Mouse (Mus musculus): ENCODE measurements around the gene Prss56. TPM values are rescaled to one million over a fixed set of nuclear protein-coding genes. Genes with fewer than 3 reads are reported as not detected.

The Prss56 gene
- polyA plus RNA-seq, 2 experiments: 0.18 to 0.22 TPM

- H3K4me3 ChIP-seq (replicated peaks; ENCODE audit: low read length): no peak overlapping the region
- no peak for ATAC-seq (ENCODE audit: low FRiP score, low read depth)
- DNase-seq (ENCODE audit: low spot score): no peak
- no peaks in the 10 kb centered on the region for H3K36me3 ChIP-seq (ENCODE audit: control insufficient read depth, insufficient read depth, low read length)
- H3K4me2 ChIP-seq (replicated peaks; ENCODE audit: low read depth, low read length, severe bottlenecking): no peak overlapping the region
- 0 out of 2 replicates have a peak, but pooled peaks cover 3% of the 10 kb centered on the region for H3K4me1 ChIP-seq (ENCODE audit: control insufficient read depth, insufficient read depth, low read length)
- no peak overlapping the region for H3K27ac ChIP-seq (replicated peaks; ENCODE audit: low read depth, low read length)
- H3K9me3 ChIP-seq (ENCODE audit: control insufficient read depth, low read length): no peaks in the 10 kb centered on the region
- WGBS: 10% methylated on average over 13 of the region's 13 CpGs
- no peak overlapping the region for H3K9ac ChIP-seq (ENCODE audit: low read depth, low read length, severe bottlenecking)
- no peak for TF ChIP-seq POLR2A (IDR thresholded peaks at IDR 0.05; ENCODE audit: borderline replicate concordance, extremely low read depth, insufficient read depth, insufficient read length)
- peaks cover 45% of the 10 kb centered on the region for H3K27me3 ChIP-seq (ENCODE audit: control insufficient read depth, insufficient read depth, low read length)
These were observed 2.4 kb downstream of the Prss56 start for GRCm38 (mm10) chr1:87185526-87185925.

- H3K27me3 ChIP-seq (ENCODE audit: control insufficient read depth, insufficient read depth, low read length): peaks cover 45% of the 10 kb centered on the region
- 0 out of 2 replicates have a peak, but pooled peaks cover 3% of the 10 kb centered on the region for H3K4me1 ChIP-seq (ENCODE audit: control insufficient read depth, insufficient read depth, low read length)
- no peak for TF ChIP-seq POLR2A (IDR thresholded peaks at IDR 0.05; ENCODE audit: borderline replicate concordance, extremely low read depth, insufficient read depth, insufficient read length)
- H3K9me3 ChIP-seq (ENCODE audit: control insufficient read depth, low read length): no peaks in the 10 kb centered on the region
- peak overlapping the region; percentile 65 for H3K9ac ChIP-seq (ENCODE audit: low read depth, low read length, severe bottlenecking)
- 4% methylated on average over 43 of the region's 54 CpGs for WGBS
- H3K4me2 ChIP-seq (replicated peaks; ENCODE audit: low read depth, low read length, severe bottlenecking): peak overlapping the region; percentile 95
- no peaks in the 10 kb centered on the region for H3K36me3 ChIP-seq (ENCODE audit: control insufficient read depth, insufficient read depth, low read length)
- no peak for DNase-seq (ENCODE audit: low spot score)
- H3K27ac ChIP-seq (replicated peaks; ENCODE audit: low read depth, low read length): no peak overlapping the region
- ATAC-seq (ENCODE audit: low FRiP score, low read depth): peak; percentile 45
- H3K4me3 ChIP-seq (replicated peaks; ENCODE audit: low read length): peak overlapping the region; percentile 53
These were observed 3.3 kb downstream of the Prss56 start for GRCm38 (mm10) chr1:87186261-87187036.

DNA sequence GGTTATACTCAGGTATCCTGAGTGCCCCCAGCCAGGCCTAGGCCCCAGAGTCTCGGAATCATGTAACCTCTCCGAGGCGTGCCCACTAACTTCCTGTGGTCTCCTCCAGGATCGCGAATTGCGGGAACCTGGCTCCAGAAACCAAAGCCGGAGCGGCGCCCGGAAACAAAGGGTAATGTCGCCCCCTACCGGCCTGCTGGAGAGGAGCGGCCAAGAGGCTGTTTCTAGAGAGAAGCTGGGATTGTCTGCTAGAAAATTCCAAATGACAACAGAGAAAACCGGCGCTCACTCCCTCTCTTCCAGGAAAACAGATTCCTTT, 3.9 kb downstream of the Prss56 start:
- H3K4me3 ChIP-seq (replicated peaks; ENCODE audit: low read length): peak overlapping the region; percentile 53
- H3K9ac ChIP-seq (ENCODE audit: low read depth, low read length, severe bottlenecking): peak overlapping the region; percentile 65
- peaks cover 45% of the 10 kb centered on the region for H3K27me3 ChIP-seq (ENCODE audit: control insufficient read depth, insufficient read depth, low read length)
- TF ChIP-seq POLR2A (IDR thresholded peaks at IDR 0.05; ENCODE audit: borderline replicate concordance, extremely low read depth, insufficient read depth, insufficient read length): no peak
- peak overlapping the region; percentile 95 for H3K4me2 ChIP-seq (replicated peaks; ENCODE audit: low read depth, low read length, severe bottlenecking)
- peak; percentile 53 for ATAC-seq (ENCODE audit: low FRiP score, low read depth)
- WGBS: 5% methylated on average over 15 of the region's 15 CpGs
- 0 out of 2 replicates have a peak, but pooled peaks cover 3% of the 10 kb centered on the region for H3K4me1 ChIP-seq (ENCODE audit: control insufficient read depth, insufficient read depth, low read length)
- DNase-seq (ENCODE audit: low spot score): peak; percentile 75
- H3K36me3 ChIP-seq (ENCODE audit: control insufficient read depth, insufficient read depth, low read length): no peaks in the 10 kb centered on the region
- no peaks in the 10 kb centered on the region for H3K9me3 ChIP-seq (ENCODE audit: control insufficient read depth, low read length)
- H3K27ac ChIP-seq (replicated peaks; ENCODE audit: low read depth, low read length): no peak overlapping the region

GRCm38 (mm10) chr1:87190429-87190828, 7.3 kb downstream of the Prss56 start, which contains the start of gene Chrnd:
TSS of gene Chrnd (plus strand) at chr1:87190607.
- Histone ChIP-seq H3K9me3 (ENCODE audit: control insufficient read depth, low read length) (no peaks in the 10 kb centered on the region), H3K27ac (replicated peaks; ENCODE audit: low read depth, low read length) (0 out of 2 replicates have a peak within 1 kb of the TSS, but pooled peaks have one; percentile 26), H3K4me1 (ENCODE audit: control insufficient read depth, insufficient read depth, low read length) (no peaks in the 10 kb centered on the region), H3K9ac (ENCODE audit: low read depth, low read length, severe bottlenecking) (peak within 1 kb of the TSS; percentile 25; the same call in 1 of the 2 replicates), H3K4me2 (replicated peaks; ENCODE audit: low read depth, low read length, severe bottlenecking) (0 out of 2 replicates have a peak within 1 kb of the TSS, but pooled peaks have one; percentile 7), H3K27me3 (ENCODE audit: control insufficient read depth, insufficient read depth, low read length) (peaks cover 15% of the 10 kb centered on the region), H3K36me3 (ENCODE audit: control insufficient read depth, insufficient read depth, low read length) (no peaks in the 10 kb centered on the region), H3K4me3 (replicated peaks; ENCODE audit: low read length) (no peak within 1 kb of the TSS)
- DNase-seq (ENCODE audit: low spot score) (peak; percentile 36), ATAC-seq (ENCODE audit: low FRiP score, low read depth) (peak; percentile 62)
- no peak for TF ChIP-seq POLR2A (IDR thresholded peaks at IDR 0.05; ENCODE audit: borderline replicate concordance, extremely low read depth, insufficient read depth, insufficient read length)
- 28% methylated on average over 4 of the region's 4 CpGs for WGBS

- no peaks in the 10 kb centered on the region for H3K9me3 ChIP-seq (ENCODE audit: control insufficient read depth, low read length)
- ATAC-seq (ENCODE audit: low FRiP score, low read depth) (no peak), DNase-seq (ENCODE audit: low spot score) (no peak)
- no peaks in the 10 kb centered on the region for H3K36me3 ChIP-seq (ENCODE audit: control insufficient read depth, insufficient read depth, low read length)
- no peak overlapping the region for H3K27ac ChIP-seq (replicated peaks; ENCODE audit: low read depth, low read length)
- no peaks in the 10 kb centered on the region for H3K4me1 ChIP-seq (ENCODE audit: control insufficient read depth, insufficient read depth, low read length)
- no peak overlapping the region for H3K4me2 ChIP-seq (replicated peaks; ENCODE audit: low read depth, low read length, severe bottlenecking)
- no peak overlapping the region for H3K4me3 ChIP-seq (replicated peaks; ENCODE audit: low read length)
- WGBS: 77% methylated on average over 8 of the region's 9 CpGs
- H3K9ac ChIP-seq (ENCODE audit: low read depth, low read length, severe bottlenecking): no peak overlapping the region
- H3K27me3 ChIP-seq (ENCODE audit: control insufficient read depth, insufficient read depth, low read length): no peaks in the 10 kb centered on the region
- no peak for TF ChIP-seq POLR2A (IDR thresholded peaks at IDR 0.05; ENCODE audit: borderline replicate concordance, extremely low read depth, insufficient read depth, insufficient read length)
These were observed 14.2 kb downstream of the Prss56 start for GRCm38 (mm10) chr1:87197296-87197695.

Data from limb, embryonic 14.5 days (tissue).